8 mouse cellular contexts compared by ENCODE assay signal in genomic region chr10:40141016-40141851, GRCm38 (mm10). TPM values are rescaled to one million over a fixed set of nuclear protein-coding genes. Genes with fewer than 3 reads are reported as not detected.
DNase-seq lines count a peak whose midpoint lies in the region; ATAC-seq and TF ChIP-seq lines count a peak whose summit lies in the region.

No protein-coding gene starts in this region.

- H3K4me3 ChIP-seq in embryonic fibroblast, embryonic 13.5 days (ENCODE audit: insufficient read depth, low read length) = peak overlapping the region; percentile 46
- peak overlapping the region; percentile 76 for H3K4me3 ChIP-seq in limb, embryonic 13.5 days

- H3K9me3 ChIP-seq in limb, embryonic 13.5 days = no peaks in the 10 kb centered on the region

- no peak for TF ChIP-seq CTCF in embryonic fibroblast, embryonic 13.5 days (IDR thresholded peaks at IDR 0.05; ENCODE audit: borderline replicate concordance, insufficient read depth, low read length)

- peak overlapping the region; percentile 95 for H3K4me2 ChIP-seq in limb, embryonic 13.5 days (replicated peaks)

- no peaks in the 10 kb centered on the region for H3K4me1 ChIP-seq in embryonic fibroblast, embryonic 13.5 days (ENCODE audit: control insufficient read depth, insufficient read depth, low read length)
- peaks cover 24% of the 10 kb centered on the region for H3K4me1 ChIP-seq in limb, embryonic 13.5 days

- no peak for TF ChIP-seq POLR2A in embryonic fibroblast, embryonic 13.5 days (IDR thresholded peaks at IDR 0.05; ENCODE audit: low read depth, low read length)

- no peaks in the 10 kb centered on the region for H3K36me3 ChIP-seq in limb, embryonic 13.5 days

- 0 out of 2 replicates have a peak, but pooled peaks have one; percentile 21 for ATAC-seq in limb, embryonic 13.5 days (ENCODE audit: low FRiP score, low read depth)

- WGBS in limb, embryonic 13.5 days = 22% methylated on average over 27 of the region's 27 CpGs

- H3K9ac ChIP-seq in limb, embryonic 13.5 days = peak overlapping the region; percentile 81

- intact Hi-C loops in heart, postnatal 14 days (cut with DNase I) = loop anchor here (5.0 kb wide), 2 partner anchors 49 to 74 kb away; no protein-coding TSS in a partner anchor

- peak; percentile 9 for DNase-seq in adrenal gland, postnatal 25 days
- no peak for DNase-seq in adrenal gland, postnatal 10 days
- peak; percentile 18 for DNase-seq in ES-CJ7 (ENCODE audit: low read depth, low spot score)
- DNase-seq in heart, postnatal 14 days = peak; percentile 14 to 15
- peak; percentile 17 for DNase-seq in neural tube, embryonic 10.5 days (ENCODE audit: extremely low spot score, low spot score)
- no peak for DNase-seq in retina, postnatal 1 day

- peaks cover 6% of the 10 kb centered on the region; the same call in 1 of the 2 replicates for H3K27me3 ChIP-seq in limb, embryonic 13.5 days

- H3K27ac ChIP-seq in embryonic fibroblast, embryonic 13.5 days (ENCODE audit: insufficient read depth, low read length) = no peak overlapping the region
- H3K27ac ChIP-seq in limb, embryonic 13.5 days = no peak overlapping the region

RNA-seq across cellular contexts. Expression of gene Slc16a10, which starts 0.8 kb away (rescaled TPM):
- total RNA-seq in adrenal gland, postnatal 25 days (2021) = 23.2 and 25.2 TPM in 2 replicates
- 10 to 100 TPM; 17.0 to 18.4 TPM for total RNA-seq in adrenal gland, postnatal 10 days (2021)
- 1.6 and 1.8 TPM in 2 replicates for polyA plus RNA-seq in embryonic fibroblast, embryonic 13.5 days (2011; ENCODE audit: insufficient read length, low read depth, missing spikeins)
- total RNA-seq in heart, postnatal 14 days (2021) = 10 to 100 TPM; 22.4 to 24.9 TPM
- 7.9 and 10.0 TPM in 2 replicates for polyA plus RNA-seq in limb, embryonic 13.5 days (2015; fragmentation: Nextera tagmentation; extraction: Ambion mirVana)

Comparison
In these comparisons a context has a peak if more than half of its experiments do, and no peak if none do; other contexts are left out.
1. DNase-seq: peak in adrenal gland, postnatal 25 days (single experiment), ES-CJ7 (single experiment), heart, postnatal 14 days (2 of 2) and neural tube, embryonic 10.5 days (single experiment); none in adrenal gland, postnatal 10 days (single experiment) and retina, postnatal 1 day (single experiment).